Mouse (Mus musculus): ENCODE measurements at regions not wholly inside any gene's neighbourhood (a gene's known extent, or its start where the extent isn't known, plus 50 kb on each side); places are given as distances from the start of the nearest gene placed in this dataset.

DNA sequence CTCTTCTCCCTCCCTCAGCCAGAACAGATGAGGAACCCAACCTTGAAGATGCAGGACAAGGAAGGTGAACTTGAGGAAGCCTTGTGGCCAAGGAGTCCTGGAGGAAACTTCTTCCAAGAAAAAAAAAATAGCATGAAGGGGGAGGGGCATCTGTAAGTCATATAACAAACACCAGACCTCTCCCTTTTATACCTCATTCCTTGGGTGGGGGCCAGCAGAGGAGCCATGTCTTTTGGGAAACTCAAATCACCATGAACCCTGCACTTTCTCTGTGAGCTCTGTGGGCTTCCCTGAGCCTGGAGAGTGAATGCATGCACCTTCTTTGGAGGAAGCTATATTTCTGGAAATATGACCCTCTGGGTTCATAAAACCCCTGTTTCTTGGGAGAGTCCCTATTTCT lies 90.0 kb upstream of the Pkdcc start:
- no peak for TF ChIP-seq POLR2A (IDR thresholded peaks at IDR 0.05; ENCODE audit: extremely low read depth, insufficient read depth, low read length)
- TF ChIP-seq CTCF (IDR thresholded peaks at IDR 0.05; ENCODE audit: extremely low read depth, insufficient read depth, low read length) = no peak

Data from cortical plate, adult 2 months (tissue).